Mouse (Mus musculus) erythroblast, embryonic 14.5 days (primary cell): ENCODE data around the gene Gm9049.

ENCODE experiments used
- GATA1 ChIP-seq: IDR thresholded peaks from 2 replicates; pipeline ENCODE4 v1.6.1; 2012; ENCODE audit warnings: low read length, inconsistent platforms, mixed read lengths
- TAL1 ChIP-seq: IDR thresholded peaks from 3 replicates; pipeline ENCODE4 v1.6.1; 2012; ENCODE audit warnings: low read length, inconsistent platforms, mixed read lengths

DNA sequence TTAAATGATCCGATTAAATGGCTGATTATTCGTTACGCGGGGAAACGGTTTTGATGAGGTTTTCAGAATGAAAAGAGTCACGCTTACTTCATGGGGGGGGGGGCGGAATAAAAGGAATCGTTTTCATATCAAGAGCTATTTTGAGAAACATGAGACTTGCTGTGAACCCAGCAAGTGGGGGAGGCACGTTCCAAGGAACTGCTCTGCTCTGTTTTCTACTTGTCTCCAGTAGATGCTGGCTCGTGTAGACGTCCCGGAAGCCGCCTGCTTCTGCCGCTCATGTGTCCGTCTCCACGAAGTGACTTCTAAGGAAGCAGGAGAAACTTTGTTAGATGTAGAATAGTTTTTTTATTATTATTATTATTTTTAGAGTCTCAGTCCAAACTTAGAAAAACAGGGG lies 46.0 kb upstream of the Gm9049 start:
- TF ChIP-seq TAL1 = no peak
- no peak for TF ChIP-seq GATA1
